Mouse (Mus musculus) thymus, postnatal 25 days (tissue): ENCODE data around the gene Gm11627.
A peak's percentile ranks its signal among the peaks of the same experiment; 100 is the strongest.
"Not testable (repeated sequence)": the region's sequence is repeated elsewhere in the genome, so short reads cannot be mapped to it uniquely, and the experiment has no call there.

Experiments
- DNase-seq: peaks from one replicate; pipeline ENCODE4 v3.0.0; 2022

Gene Gm11627

DNA sequence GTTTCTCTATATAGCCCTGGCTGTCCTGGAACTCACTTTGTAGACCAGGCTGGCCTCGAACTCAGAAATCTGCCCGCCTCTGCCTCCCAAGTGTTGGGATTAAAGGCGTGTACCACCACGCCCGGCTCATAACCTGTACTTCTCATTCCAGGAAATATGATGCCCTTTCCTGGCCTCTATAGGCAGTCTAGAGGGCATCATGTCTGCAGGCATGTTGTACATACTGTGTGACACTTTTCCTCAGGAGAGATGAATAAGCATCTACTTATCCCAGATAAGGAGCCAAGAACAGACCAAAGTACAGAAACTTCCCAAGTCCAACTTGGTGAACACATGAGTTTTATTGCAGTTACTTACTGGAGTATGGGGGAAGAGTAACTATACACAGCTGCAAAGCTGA lies 20.6 kb downstream of the Gm11627 start:
- no peak for DNase-seq

DNA sequence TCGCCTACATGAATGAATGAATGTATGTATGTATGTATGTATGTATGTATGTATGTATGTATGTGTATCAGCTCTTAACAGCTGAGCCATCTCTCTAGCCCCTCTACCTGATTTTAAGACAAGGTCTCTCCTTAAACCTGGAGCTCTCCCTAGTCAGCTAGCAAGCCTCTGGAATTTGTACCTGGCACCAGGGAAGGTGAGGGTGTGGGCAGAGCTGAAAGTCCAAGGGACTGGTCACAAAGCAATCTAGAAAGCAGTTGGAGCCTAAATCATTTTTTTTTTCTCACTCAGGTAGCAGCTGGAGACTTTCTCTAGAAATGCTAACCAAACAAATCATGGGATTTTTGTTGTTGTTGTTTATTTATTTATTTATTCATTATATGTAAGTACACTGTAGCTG lies 21.9 kb downstream of the Gm11627 start:
- no peak for DNase-seq

- DNase-seq = no peak
Measured at GRCm38 (mm10) chr11:102556716-102557074, 22.6 kb downstream of the Gm11627 start.

DNA sequence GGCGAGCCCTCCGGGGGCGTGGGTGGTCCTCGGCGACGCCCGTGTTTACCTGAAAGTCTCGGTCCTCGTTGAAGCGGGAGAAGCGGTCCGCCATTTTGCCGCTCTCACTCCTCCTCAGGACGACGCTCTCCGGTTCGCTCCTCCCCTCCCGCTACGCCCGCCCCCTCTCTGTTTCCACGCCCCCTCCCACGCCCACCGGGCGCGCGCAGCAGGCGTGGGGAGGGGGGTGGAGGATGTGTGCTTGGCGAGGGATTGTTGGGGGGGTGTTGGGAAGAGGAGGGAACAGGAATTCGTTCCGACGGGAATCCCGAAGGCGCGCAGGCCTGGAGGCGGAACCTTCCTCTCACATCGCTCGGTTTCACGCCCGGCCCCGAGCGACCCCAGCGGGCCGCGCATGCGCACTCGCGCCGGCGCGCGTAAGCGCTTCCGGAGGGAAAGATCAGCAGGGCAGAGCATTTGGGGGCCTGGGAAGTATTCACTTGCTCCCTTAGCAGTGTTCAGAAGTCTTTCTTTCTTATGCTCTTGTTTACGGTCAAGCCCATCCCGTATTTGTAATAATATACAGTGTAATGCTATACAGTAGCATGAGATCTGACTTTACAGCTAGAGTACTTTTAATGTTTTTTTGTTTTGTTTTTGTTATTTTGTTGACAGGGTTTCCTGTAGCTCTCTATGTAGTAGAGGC lies 23.1 kb downstream of the Gm11627 start, which contains the start of gene Gpatch8:
Gpatch8 (minus strand) TSS at position 362 of the 685 bp plus-strand sequence.
- DNase-seq = peak; percentile 91

DNA sequence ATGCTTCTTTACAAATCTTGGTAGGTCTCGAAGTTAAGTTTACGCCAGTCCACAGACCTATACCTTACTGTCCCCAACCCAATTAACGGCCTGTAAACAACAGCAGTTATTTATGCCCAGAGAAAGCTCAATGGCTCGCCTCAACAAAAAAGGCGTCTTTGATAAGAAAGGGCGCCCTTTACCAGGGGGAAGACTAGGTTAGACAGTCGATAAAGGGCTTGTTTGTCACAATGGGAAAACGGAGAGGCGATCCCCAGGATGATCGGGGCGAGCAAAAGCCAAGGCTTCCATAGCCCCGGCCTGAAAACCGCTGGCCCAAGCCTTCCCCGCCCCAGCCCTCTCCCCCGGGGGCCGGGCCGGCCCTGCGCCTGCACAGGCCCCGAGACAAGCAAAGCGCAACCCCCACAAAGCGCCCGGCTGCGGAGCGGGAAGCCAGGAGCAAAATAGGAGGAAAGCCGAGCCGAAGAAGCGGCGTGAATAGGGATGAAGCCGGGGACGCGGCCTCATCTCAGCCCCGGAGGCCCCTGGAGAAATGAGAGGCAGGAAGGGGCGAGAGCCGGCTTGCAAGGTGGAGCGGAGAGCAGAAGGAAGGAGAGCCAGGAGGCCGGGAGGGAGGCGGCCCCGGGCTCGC lies 23.7 kb downstream of the Gm11627 start:
- no peak for DNase-seq

GRCm38 (mm10) chr11:102552051-102552450 lies 27.2 kb downstream of the Gm11627 start:
- DNase-seq = no peak

DNA sequence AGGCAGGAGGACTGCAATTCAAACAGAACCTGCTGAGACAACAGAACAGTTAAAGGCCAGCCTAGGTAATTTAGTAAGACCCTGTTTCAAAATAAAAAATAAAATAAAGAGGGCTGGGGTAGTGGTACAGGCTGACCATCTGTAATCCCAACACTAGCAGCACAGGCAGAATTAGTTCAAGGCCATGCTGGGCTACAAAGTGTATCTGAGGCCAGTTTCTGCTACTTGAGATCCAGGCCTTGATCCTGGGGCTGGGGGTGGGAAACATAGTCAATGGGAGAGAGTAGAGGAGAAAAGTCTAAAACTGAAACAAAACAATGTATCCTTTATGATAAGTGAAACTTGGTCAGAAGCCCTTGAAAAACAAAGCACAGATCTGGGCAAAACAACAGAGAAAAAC lies 28.1 kb downstream of the Gm11627 start:
- DNase-seq = no peak

- no peak for DNase-seq
Measured at GRCm38 (mm10) chr11:102541471-102541870, 37.8 kb downstream of the Gm11627 start.

DNA sequence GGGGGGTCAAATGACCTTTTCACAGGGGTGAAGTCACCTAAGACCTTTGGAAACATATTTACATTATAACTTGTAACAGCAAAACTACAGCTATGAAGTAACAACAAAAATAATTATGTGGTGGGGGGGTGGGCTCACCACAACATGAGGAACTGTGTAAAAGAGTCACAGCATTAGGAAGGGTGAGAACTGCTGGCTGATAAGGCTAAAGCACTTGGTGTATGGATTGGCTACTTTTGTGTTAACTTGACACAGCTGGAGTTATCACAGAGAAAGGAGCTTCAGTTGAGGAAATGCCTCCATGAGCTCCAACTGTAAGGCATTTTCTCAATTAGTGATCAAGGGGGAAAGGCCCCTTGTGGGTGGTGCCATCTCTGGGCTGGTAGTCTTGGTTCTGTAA lies 39.0 kb downstream of the Gm11627 start:
- DNase-seq = not testable (repeated sequence)

- DNase-seq = no peak
Measured at GRCm38 (mm10) chr11:102539690-102540089, 39.6 kb downstream of the Gm11627 start.

DNA sequence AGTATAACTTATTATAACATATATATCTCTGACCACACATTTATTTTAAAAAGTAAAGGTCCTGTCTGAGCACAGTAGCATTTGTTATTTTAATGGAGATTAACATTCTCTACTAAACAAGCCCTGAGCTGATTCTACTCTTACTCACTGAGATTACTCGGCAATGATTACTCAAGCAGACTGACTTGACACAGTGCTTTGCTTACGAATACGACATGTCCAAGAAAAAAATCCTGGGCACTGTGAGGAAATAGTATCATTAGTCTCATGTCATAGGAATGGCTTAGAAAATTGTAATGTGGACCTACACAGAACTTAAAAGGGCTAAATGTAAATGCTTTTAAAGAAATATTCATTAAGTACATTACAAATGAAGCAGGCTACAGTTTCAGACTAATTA lies 43.1 kb downstream of the Gm11627 start:
- no peak for DNase-seq

DNA sequence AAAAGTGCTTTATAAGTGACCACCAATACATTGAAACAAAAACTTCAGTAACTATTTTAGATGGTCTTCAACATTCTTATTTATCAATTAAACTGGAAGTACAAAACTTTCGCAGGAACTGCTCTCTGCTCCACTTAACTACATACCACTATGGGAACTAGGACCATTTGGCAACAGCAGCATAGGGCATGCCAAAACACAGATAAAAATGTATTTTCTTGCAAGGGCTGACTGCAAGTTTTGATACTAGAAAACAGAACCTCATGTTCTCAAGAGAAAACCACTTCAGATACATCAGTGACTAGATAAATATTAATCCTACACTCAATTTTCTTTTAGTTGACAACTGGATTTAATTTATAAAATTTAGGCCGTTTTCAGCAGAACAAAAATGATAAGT lies 45.2 kb downstream of the Gm11627 start:
- no peak for DNase-seq

- no peak for DNase-seq
Measured at GRCm38 (mm10) chr11:102531425-102531824, 47.8 kb downstream of the Gm11627 start.
